Mouse (Mus musculus) cerebral cortex, adult 2 months (tissue): ENCODE results near the gene Slc50a1.

ENCODE experiments used
- WGBS: fragments of 180-500 bp; shearing (Covaris S2); methylation state at CpG from one replicate; pipeline ENCODE4 v1.1.7; 2018; 5-methylcytosine and 5-hydroxymethylcytosine counted together

Slc50a1 gene

DNA sequence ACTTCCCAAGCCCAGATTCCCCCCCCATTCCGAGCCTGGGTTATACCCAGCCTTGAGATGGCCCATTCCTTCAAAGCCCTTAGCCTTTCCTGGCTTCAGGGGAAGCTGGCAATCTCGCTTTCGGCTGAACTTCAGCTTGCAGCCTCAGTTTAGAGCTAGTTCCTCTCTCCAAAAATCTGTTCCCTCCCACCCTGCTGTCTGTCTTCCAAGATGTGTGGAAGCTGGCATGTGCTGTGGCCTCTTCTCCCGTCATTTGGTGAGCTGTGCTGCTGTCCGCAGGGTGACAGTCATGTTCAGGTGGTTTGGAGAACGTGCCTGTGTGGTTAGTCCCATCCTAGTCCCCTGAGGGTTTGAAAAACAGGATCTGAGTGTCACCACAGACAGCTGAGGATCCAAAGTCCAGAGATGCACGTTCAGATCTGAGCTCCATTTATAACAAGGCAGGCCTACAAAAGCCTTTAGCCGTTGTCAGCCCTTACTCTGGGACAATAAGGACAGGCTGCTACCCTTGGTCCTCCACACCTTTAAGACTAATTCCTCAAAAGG, 25.4 kb upstream of the Slc50a1 start:
- 53% methylated on average over 8 of the region's 8 CpGs for WGBS

DNA sequence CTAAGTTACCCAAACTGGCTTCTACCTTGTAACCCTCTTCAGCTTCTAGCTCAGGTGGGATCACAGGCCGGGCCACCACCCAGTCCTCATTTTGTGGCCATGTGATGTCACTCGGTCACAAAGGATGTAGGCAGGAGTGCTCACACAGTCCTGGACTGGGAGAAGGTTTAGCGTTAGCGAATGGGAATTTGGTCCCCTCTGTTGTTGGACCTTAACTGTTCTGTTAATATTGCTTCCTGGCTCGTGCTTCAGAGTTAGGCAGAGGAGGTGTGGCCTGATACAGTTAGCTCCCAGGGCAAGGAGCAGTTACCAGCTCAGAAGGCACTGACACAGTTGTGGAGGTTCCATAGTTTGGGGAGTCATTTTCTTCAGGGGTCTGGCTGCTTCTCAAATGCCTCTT, 23.8 kb upstream of the Slc50a1 start:
- WGBS = 90% methylated on average over 5 of the region's 5 CpGs

DNA sequence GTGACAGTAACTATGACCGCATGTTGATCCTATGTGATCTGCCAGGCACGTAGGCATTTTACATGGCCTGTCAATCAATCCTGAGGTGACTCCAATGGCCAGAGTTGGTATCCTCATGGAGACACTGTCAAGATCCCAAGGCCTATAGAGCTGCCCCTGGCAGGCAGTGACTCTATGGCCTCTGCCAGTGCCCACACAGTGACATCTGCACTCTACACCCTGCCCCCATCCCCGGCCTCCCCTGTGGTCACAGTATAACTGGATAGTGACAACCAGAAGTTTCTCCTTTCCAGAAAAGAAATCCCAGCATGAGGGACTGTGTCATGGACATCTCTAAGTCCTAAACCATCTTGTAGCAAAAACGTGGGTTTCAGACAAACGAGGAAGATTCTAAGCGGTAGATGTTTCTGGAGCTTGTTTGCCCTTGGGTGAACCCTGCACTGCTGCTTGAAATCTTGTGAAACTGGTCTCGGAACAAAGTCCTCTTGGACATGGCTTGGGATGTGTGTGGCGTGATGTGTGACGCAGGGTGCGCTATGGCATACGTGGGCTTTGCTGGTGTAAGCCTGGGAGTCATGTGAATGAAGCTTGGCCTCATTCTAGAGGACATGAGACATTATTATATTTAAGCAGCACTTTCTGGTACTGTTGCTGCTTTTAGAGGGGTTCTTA, 23.0 kb upstream of the Slc50a1 start:
- WGBS = 90% methylated on average over 11 of the region's 11 CpGs

DNA sequence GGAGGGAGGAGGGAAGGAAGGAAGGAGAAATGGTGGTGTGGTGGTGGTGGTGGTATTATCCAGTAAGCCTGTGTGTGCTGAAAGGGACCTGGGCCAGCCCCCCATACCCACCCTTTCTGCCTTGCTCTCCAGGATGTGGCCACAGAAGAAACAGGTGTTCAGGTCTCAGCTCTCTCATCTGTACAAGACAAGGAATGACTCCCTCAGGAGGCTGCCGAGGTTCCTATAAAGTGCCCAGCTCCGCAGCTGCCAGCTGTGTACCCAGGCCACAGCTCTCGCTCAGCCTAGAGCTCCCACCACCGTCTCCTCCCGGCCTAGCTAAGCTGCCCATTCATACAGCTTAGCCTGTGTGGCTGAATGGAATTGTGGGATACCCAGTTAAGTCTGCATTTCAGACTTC, 21.9 kb upstream of the Slc50a1 start:
- 83% methylated on average over 5 of the region's 5 CpGs for WGBS

DNA sequence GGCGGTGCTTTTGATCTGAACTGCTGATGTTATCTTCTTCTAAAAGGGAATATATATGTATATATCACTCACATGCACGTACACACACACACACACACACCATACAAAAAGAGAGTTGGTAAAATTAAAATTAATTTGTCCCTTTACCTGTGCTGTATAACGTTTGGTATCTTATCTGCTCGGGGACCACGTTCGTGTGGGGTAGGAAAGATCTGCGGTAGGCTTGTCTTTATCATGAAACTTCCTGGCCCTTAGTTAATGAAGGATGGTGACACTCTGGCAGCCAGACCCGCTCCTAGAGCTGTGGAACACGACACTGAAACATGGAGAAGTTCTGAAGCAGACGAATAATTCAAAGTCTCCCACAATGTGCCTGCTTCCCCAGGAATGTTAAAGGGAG, 21.5 kb upstream of the Slc50a1 start:
- WGBS = 84% methylated on average over 10 of the region's 10 CpGs

DNA sequence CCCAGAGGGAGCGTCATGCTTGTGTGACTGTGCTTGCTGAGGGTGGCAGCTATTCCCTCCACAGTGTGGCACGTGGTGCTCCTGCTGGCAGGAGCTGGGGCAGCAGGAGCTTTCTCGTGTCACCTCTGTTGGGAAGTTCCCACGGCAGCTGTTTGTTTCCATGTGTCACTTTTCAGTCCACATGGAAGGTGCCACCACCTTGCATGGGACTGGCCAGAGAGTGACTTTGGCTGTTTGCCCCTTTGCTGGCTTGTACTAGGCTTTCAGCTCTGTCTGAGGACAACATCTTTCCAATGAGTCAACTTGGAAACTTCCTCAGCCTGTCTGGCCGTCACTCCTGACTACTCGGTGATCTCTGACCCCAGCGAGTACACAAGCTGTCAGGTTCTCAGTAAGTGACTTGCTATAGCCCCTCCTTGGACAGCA, 18.1 kb upstream of the Slc50a1 start:
- WGBS = 43% methylated on average over 7 of the region's 7 CpGs

DNA sequence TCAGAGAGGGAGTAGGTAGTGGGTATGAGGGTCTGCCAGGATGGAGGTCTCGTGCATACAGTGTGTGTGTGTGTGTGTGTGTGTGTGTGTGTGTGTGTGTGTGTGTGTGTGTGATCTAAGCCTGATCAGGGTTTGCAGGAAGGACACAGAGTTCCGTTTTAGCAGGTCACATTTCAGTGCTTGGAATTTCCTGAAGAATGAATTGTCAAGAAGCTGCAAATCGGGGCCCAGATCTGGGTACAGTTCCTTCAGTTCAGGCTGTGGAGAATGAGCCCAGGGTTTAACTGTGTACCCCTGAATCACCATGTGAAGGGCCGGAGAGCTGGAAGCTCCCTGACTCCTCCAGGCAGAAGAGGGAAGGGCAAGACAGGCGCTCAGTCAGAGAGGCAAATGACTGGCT, 16.9 kb upstream of the Slc50a1 start:
- 82% methylated on average over 5 of the region's 5 CpGs for WGBS

DNA sequence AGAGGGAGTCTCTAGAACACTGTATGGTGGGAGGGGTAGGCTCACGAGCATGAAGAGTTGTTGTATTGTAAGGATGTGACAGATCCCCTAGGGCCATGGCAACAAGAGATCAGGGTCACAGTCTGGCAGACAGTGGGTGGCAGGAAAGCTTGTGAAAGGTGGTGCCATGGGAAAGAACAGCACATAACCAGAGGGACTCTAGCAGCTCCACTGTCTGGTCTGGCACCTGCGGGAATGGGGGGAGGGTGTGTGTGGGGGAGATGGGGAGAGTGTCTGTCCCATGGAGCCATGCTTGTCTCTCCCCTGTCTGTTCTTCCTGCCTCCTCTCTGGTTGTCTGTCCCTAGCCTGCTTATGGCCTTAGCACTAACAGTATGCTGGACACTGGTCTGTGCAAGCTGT, 15.2 kb upstream of the Slc50a1 start:
- 53% methylated on average over 2 of the region's 2 CpGs for WGBS

DNA sequence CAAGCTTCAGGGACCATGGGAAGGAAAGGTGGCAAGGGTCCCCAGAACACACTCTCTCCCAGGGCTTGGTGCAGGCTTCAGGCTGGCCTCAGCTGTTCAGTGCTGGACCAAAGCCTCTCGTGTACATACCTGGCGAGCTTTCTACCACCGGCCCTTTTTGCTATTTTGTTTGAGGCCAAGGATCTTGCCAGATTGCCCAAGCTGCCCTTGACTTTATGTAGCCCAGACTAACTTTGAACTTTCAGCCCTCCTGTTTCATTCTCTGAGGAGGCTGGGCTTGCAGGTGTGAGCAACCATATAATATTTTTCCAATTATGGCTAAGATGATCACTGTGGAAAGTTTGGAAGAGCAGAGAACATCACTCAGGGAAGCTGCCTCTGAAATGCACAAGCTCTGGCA, 13.9 kb upstream of the Slc50a1 start:
- WGBS = 95% methylated on average over 3 of the region's 3 CpGs

DNA sequence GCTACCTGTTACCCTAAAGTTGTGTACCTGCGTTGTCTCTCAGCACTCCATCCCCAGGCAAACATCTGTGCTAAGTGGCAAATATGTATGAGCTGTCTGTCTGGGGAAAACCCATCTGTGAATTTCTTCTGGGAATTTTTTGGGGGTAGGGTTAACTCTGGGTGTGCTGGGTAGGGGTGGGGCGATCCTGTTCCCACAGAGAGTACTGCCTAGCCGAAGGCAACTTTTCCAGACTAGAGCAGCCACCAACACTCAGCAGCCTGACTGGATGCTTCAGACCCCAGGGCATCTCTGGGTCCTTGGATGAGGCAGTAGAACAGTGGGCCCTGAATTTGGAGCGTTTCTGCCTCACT, 11.9 kb upstream of the Slc50a1 start:
- WGBS = 30% methylated on average over 4 of the region's 4 CpGs

DNA sequence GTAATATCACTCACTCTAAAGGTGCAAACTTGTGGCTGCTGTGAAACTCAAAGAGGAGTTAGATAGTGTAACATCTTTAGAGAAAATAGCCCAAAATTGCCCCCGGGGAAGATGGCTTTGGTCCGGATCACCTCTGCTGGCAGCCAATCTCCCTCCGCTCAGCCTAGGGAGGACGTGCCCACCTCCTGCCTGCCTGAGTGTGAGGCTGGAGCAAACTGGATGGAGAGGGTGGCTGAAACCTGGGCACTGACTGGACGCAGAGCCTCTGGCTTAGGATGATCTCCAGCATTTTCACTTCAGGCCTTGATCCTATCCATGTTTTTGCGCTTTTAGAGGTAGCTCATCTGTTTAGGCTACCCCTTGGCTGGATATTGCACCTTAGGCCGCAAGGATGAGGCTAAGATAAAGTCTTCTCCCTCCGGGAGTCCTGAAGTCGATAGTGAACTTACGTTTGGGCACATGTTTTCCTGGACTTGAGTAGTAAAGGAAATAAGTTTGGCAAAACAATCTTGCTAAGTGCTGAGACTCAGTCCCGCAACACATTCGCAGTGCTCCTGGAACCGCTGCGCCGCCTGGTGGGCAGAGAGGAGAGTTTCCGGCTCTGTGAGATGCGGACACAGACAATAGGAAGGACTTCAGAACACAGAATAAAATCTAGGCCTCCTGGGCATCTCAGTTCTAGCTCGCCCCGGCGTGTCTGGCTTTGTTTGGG, 11.4 kb upstream of the Slc50a1 start:
- WGBS = 17% methylated on average over 20 of the region's 20 CpGs

DNA sequence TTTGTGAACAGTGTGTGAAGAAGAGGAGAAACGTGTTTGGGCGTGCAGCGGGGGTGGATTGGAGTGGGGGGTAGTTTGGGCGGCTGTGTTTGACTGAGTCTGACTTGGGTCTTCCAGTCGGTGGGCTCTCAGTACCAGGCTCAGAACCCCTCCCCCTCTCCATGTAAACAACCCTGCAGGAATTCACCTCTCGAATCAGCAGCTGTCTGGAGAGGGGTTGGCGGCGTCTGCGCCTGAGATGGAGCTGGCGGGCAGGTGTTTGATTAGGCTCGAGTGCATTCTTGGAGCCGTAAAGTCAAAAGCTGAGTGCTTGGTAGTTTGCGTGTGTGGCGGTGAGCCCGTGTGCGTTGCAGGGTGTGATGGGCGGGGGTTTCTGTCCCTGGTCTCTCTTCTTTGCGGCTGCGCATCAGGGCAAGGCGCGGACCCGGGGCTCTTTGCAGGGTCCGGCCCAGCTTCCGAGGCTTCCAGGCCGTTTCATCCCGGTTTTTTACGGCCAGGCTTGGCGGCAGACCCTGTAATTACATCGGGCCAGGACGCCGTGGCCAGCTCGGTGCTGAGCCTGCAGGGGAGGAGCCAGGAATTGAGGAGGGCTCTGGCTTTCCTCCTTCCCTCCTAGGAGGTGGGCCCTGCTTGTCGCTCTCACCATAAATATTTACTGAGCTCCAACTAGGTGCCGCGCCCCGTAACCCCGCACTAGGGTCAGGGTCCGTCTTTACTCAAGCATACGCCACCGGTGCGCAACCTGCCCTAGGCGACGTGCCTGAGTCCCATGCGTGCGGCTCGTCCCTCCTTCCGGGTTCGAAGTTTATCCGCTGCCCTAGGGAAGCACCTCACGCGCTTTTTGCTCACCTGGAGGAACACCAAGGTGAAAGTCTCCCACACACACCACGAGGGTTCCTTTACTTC, 10.5 kb upstream of the Slc50a1 start, which contains the start of gene Efna1:
Gene Efna1 (minus strand): TSS at position 537 of the 906 bp plus-strand sequence.
- whole genome bisulfite sequencing = 2% methylated on average over 52 of the region's 52 CpGs

DNA sequence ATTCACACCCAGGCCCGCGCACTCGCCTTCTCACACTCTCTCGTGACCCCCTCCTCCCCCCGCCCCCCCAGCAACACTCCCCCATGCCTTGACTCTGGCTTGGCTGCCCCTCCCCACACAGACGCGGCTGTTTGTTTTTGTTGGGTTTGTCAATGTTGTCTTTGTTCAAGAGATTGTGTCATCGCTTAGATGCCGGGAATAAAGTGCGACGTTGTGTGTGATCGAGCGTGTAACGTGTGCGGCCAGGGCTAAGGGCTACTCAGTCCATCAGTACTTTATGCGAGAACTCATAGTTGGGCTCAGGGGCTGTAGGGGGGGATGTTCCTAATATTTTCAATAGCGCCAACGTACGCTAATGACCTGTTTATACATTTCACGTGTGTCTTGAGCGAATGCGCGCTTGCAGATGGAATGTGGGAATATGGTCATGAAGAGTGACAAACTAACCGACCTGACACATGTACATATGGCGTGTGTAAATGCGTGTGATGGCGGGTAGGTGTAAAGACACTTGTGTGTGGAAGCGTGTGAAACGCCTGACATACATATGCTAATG, 9.8 kb upstream of the Slc50a1 start:
- WGBS = under 1% methylated on average over 29 of the region's 29 CpGs

DNA sequence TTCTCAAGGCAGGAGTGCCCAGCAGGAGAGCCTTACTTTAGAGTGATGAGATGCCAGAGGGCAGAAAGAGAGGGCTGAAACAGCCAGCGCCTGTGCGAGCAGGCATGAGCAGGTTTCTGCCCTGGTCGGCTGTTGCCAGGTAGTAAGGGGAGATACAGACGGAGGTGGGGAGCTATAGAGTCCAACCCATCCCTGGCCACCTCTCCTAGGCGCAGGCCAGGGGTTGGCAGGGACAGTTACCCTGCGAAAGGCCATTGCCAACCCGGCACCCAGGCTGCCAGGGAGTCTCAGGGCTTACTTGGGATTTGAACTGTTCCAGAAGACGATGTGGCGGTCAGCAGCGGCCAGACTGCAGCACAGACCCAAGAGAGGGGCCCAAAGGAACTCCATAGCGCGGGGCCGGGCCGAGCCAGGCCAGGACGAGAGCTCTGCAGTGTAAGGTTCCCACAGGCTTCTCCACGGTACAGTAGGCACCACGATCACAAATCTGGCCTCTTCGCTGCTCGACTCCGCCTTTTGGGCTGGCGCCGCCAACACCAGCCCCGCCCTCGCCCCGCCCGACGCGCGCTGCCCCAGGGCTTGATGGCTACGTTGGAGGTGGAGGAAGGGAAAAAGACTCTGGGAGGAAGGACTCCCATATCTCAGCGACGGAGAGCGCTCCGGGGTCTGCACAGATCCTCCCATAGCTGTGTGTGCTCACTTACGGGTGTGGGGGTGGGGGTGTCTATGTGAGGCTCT, 9.0 kb upstream of the Slc50a1 start:
- WGBS = 10% methylated on average over 35 of the region's 35 CpGs

DNA sequence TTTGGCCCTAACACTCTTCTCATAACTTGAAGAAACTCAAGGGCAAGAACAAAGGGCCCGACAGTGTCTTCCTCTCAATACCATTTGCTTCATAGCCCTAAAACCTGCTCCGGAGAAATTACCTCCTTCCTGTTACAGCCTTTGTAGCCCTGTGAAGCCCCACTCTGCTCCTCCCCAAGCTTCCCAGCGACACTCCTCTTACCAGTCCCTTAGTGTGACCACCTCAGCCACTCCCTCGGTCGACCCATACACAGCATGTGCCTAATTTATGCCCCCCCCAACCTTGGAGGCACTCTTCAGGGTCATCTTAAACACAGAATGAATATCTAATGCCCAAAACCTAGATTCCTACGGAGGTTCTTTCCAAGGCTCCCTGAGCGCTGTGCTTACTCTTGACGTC, 8.3 kb upstream of the Slc50a1 start:
- 59% methylated on average over 8 of the region's 8 CpGs for WGBS

DNA sequence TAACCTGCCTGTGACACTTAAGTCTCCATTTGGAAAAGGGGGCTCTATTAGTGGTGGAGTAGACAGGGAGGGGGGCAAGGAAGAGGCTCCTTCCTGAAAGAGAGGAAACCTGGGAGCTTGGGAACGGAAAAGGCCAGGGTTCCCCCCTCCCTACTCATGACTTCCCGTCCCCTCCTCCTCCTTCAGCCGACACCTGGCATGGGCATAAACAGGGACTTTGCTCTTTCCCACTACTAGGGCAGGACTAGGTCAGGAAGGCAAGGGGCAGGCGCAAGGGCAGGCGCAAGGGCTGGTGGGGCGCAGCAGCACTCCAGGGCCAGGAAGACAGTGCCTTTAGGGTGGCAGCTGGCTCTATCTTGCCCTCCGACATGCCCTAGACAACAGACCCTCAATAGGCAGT, 7.7 kb upstream of the Slc50a1 start:
- WGBS = 71% methylated on average over 7 of the region's 7 CpGs

DNA sequence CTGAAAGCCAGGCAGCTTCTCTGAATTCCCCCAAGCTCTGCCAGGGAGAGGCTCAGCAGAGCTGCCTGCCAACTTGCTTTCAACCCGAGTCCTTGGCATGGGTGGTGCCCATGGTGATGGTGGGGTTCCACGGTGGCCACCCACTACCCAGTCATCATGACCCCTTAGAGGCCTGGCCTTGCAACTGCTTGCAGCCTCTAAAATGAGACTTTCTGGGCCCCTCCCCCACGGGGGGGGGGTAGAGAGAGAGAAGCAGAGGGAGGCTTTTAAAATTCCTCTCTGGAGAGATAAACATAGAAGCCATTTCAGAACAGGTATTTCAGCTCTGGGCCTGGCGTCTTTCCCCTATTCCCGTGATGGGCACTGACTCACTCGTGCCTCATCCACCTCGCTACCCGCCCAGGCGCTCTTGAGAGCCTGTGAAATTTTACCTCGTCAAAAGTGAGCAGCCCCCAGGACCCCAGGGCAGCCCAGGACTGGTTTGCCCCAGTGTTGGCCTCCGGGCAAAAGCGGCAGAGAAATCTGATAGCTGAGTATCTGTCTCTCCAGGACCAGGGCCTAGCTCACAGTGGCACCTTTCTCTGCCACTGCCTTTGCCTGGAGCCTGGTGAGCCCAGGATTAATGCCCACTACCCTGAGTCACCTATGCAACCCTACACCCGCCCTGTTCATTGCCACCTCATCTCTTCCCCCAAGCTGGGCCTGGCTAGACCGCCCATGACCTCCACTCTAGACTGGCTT, 7.1 kb upstream of the Slc50a1 start:
- 48% methylated on average over 14 of the region's 14 CpGs for WGBS

DNA sequence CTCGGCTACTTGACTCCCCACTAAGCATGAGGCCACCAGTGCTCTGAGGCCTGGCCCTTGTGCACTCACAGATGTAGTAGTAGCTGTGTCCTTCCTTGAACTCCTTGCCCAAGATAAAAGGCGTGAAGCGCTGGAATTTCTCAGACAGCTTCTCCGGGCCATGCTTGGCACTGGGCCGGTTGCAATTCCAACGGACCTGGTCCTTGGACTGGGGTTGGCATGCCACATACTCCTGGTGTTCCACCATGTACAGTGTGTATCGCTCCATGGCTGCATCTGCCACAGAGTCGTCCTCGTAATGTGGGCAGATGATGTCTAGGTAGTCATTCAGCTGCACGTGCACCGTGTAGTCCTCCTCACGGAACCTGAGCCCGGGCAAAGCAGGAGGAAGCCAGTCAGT, 5.7 kb upstream of the Slc50a1 start:
- 90% methylated on average over 13 of the region's 13 CpGs for WGBS

DNA sequence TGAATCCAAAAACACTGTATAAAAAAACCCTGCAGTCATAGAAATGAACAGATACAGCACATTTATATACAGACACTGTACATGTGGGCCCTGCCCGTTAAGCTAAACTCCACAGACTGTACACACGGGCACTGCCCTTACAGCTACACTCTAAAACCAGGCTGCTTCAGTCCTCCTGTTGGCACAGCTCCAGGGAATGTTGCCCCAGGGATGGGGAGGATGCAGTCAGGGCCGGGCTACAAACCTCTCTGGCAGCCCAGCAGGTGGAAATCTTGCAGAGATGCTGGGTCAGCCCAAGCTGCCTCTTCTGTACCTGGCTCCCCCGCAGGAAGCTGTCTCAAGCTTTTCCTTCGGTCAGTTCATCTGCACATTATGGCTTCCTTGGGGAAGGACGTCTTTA, 1.4 kb upstream of the Slc50a1 start:
- WGBS = 76% methylated on average over 6 of the region's 6 CpGs

DNA sequence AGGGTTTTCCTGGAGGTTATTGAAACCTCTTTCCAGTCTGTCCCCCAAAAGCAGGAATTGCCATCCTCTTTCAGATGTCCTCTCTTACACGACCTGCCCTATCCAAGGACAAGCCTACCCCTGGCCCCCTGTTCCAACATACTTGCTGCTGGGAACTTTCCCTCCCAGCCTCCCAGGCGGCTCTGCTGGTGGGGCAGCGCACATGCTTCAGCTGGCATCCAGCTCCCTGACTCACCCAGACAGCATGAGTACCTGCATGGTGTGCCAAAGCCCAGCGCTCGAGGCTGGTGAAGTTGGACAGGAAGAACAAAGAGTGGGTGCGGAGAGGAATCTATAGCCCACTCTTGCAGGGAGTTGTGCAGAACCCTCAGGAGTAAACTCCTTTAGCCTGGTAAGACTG, 521 bp upstream of the Slc50a1 start:
- 26% methylated on average over 6 of the region's 6 CpGs for WGBS

DNA sequence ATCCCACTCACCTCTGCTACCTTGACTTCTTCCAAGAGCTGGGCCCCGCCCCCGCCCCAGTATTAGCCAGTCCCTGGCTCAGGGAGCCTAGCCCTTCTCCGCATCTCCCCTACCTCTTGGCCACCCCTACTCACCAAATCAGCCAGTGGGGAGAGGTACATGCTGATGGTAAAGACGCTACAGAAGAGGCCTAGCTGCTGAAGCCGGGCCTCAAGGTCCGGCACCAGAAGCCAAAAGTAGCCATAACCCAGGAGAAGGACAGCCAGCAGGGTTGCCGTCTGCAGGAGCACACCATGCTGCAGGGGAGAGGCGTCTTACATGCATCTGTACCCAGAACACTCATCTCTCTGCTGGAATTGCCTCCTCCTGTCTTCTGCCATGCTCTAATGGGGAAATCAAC, 1.5 kb downstream of the Slc50a1 start:
- WGBS = 61% methylated on average over 8 of the region's 8 CpGs
